Mouse (Mus musculus) adrenal gland, adult 8-10 months (tissue): Measurements from ENCODE around the gene Mob3b. TPM values are rescaled to one million over a fixed set of nuclear protein-coding genes. Genes with fewer than 3 reads are reported as not detected.

ENCODE experiments used
- DNase-seq: peaks from one replicate; pipeline ENCODE4 v3.0.0; 2022
- total RNA-seq, 4 experiments: library from RNA; stranded (reverse); gene quantifications; 2 replicates each; pipeline ENCODE4 v1.2.4; 2022

The Mob3b gene
- 10 to 100 TPM; 28.5 to 53.9 (median 39.7) TPM for total RNA-seq

DNA sequence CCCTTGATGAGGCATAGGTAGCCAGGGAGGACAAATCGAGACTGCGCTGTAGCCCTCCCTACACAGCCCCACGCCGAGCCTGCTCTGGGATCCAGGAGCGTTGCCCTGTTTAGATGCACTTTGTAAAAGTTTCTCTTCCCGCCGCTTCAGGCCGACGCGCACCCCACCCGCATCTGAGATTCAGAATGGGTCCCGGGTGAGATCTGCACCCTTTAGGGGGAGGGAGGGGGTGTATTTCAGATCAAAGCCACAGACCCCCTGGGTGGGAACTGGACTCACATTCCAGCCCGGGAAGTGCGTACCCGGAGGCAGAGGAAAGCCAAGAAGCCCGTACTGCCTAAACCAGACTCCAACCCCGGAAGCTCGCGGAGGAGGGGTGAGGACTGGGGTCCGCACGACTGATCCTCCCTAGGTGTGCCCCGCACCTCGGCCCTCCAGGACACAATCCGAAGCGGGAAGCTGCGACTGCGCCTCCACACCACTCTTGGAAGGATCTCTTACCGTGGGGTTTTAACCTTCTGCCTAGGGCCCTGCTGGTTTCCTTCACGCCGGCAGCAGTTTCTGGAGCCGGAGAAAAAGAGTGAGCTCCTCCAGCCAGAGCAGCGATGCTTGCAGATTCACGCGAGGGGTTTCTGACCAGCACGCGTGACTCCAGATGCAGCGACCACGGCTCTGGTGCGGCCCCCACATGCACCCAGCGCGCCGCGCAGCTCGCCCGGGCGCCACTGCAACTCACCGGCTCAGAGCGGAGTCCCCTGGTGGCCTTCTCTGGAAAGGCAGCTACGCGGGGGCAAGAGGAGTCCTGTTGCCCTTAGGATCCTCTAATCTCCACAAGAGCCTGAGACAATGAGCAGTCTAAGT lies at the start of gene Mob3b:
Mob3b (minus strand) TSS at position 734 of the 861 bp plus-strand sequence.
- DNase-seq = peak; percentile 85

DNA sequence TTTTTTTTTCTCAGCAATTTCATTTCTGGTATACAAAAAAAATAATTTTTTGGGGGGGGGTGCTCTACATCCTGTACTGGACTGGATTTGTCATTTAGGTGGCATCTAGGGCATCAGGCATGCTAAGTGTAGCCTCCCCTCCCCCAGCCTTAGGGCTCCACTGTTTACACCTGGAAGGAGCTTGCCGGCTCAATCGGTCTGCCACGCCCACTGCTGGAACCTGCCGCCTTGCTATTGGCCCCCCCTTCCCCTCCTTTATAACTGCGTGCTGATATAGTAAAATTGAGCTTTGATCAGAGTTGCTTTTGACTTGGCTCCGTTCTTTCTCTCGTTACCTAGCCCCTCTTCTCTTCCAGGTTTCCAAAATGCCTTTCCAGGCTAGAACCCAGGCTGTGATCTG lies 47.4 kb upstream of the Mob3b start:
- DNase-seq = no peak

DNA sequence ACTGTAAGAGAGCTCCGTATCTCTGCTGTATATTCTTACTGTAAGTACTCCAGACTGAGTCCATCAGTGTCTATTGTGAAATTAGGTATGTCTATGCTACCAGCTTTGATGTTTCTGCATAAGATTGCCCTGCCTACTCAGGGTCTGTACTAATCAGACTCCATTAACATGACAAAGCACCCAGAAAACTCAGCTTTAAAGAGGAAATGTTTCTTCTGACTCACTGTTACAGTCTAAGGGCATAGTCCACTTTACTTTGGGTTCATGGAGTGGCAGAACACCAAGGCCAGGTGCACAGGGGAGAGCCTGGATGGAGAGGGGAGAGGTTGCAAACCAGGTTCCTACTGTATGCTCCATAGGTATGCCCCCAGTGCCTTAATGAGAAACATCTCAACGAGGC lies 46.4 kb upstream of the Mob3b start:
- no peak for DNase-seq

- no peak for DNase-seq
Observed at GRCm38 (mm10) chr4:35201700-35202099, 44.4 kb upstream of the Mob3b start.

- no peak for DNase-seq
Observed at GRCm38 (mm10) chr4:35192725-35193124, 35.4 kb upstream of the Mob3b start.

- DNase-seq = no peak
Observed at GRCm38 (mm10) chr4:35189794-35190193, 32.5 kb upstream of the Mob3b start.

DNA sequence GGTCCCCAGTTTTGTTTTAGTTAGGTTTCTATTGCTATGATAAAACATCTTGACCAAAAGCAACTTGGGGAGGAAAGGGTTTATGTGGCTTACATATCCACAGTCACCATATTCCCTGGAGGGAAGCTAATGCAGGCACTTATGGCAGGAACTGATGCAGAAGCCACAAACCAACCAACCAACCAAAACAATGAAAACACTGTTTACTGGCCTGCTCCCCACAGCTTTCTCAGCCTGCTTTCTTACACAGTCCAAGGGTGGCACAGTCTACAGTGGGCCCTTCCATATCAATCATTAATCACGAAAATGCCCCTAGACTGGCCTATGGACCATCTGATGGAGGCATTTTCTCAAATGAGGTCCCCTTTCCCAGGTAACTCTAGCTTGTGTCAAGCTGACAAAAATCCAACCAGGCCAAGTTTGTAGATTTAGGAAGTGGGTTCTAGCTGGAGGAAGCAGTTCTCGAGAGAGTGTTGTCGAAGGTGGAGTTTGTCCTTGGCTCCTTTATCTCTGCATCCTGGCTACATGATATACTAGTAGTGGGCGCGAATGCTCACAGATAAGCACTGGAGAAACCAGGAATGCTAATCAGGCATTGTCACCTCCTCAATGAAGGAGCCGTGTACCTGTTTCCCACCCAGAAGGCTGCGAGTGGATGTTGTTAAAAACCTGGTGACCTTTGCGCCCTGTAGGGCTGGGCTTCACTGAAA lies 30.5 kb upstream of the Mob3b start:
- no peak for DNase-seq

GRCm38 (mm10) chr4:35177926-35178645 lies 20.8 kb upstream of the Mob3b start:
- DNase-seq = no peak

GRCm38 (mm10) chr4:35175566-35175965 lies 18.3 kb upstream of the Mob3b start:
- no peak for DNase-seq

DNA sequence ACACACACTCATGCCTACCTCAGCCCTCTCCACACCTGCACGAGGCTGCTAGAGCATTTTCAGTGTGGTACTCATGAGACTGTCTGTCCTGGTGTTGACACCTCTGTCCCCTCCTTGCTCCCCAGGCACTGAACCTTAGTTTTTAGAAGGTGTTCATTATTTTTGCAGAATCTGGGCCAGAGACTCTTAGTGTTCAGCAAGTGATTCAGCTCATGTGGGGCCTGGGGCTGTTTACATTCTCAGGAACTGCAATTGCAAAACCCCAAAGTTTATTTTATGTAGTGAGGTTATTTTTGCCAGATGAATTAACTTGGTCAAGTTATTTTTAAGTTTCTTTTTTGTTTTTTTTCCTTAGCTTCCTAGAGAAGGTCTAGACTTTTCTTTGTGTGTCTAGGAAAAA lies 16.3 kb upstream of the Mob3b start:
- DNase-seq = no peak

DNA sequence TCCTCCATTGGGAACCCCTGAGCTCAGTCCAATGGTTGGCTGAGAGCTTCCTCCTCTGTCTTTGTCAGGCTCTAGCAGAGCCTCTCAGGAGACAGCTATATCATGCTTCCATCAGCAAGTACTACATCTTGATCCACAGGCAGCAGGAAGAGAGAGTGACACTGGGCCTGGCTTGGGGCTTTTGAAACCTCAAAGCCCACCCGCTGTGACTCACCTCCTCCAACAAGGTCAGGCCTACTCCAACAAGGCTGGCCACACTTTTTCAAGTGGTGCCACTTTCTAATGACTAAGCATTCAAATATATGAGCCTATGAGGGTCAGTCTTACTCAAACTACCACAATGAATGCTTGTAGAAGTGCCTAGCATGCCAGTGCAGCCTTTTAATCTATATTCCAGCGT lies 15.2 kb upstream of the Mob3b start:
- DNase-seq = no peak

DNA sequence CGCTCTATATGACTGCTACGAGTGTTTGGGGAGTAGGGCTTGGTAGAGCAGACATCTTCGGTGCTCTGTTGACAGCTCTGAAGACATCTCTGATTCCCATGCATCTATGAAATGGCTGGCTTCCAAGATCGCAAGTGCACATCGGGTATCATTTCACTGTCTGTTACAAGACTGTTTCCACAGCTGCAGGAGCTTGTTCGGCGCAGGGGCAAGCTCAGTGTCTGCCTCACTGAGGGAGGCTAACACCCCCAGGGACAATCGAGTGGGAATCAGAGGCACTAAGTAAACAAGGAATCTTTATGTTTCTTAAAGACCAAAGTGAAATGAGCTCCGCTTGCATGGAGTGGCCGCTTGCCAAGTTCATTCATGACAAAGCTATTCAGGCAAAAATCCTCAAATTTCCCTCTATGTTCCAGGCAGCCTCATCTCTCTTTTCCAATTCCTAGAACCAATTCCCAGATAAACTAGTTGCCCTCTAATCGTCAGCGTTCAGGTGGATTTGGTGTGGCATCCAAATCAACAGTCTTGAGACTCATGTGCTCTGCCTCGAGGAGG lies 12.4 kb upstream of the Mob3b start:
- DNase-seq = no peak

- no peak for DNase-seq
Observed at GRCm38 (mm10) chr4:35167855-35168254, 10.6 kb upstream of the Mob3b start.

DNA sequence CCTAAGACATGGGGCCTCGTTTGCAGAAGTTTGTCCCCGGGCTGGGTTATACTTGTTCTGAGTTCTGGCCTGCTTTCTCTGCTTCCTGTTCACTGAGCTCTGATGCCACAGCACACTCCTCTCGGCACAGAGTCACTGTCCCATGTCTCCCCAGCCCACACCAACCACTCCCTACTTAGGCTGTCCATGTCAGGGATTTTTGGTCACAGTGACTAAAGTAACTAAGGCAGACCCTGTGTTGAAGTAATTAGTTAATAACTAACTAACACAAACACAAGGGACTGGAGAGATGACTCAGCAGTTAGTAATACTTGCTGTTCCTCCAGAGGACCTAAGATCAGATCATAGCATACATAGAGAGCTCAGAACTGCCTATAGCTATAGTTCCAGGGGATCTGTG lies 8.7 kb upstream of the Mob3b start:
- no peak for DNase-seq

DNA sequence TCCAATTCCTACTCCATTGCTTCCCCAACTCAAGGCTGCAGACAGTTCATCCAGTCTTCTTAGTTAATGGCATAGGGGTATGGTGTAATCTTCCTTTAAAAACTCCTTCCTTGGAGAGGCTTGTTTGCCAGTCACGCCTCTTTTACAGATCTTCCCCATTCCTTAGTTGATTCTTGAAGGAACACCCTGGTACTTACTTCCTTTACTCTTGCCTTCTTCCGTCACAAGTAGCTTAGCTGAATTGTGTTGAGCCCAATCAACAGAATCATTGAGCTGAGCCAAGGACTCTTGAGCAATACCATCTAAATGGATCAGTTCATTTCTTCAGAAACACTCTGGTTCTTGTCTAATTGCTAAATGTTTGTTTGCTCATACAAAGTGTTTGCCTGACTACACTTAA lies 8.0 kb upstream of the Mob3b start:
- DNase-seq = no peak

- DNase-seq = no peak
Observed at GRCm38 (mm10) chr4:35157815-35158214, 531 bp upstream of the Mob3b start.

- peak; percentile 66 for DNase-seq
Observed at GRCm38 (mm10) chr4:35156149-35156611, 1.1 kb downstream of the Mob3b start.

DNA sequence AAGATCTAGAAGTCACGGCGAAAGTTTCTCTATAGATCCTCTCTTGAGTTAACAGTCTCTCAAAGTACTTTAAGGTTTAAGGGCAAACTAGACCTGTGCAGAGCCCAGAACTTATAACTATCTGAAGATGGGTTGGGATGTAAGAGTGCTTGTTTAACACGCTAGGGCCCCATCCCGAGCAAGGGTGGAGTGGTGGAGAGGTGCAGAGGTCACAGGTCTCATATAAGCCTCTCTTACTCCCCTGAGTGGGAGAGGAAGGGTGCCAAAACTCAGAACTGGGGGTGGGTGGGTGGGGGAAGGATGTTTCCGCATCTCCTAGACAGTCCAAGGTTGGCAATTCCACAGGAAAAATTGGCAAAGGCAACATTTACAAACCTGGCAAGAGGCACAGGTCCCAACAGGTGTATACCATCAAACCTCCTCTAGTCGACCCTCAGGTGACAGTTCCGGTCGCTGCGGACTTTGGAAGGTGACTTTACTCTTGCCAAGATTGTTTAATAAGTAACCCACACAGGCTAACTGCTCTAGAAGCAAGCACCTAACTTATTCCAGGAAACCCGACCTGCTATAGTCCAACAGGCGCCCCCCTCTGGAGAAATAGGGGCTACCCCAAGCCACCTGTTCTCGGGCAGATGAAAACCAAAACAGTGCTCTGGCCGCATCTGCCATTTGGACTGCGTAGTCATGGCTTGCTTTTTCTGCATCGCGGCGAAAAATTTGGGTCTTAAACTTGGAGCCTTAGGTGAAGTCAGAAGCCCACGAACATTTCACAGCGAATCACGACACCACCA lies 2.0 kb downstream of the Mob3b start:
- peak; percentile 46 for DNase-seq

GRCm38 (mm10) chr4:35154051-35154450 lies 3.2 kb downstream of the Mob3b start:
- DNase-seq = no peak

GRCm38 (mm10) chr4:35151756-35152155 lies 5.5 kb downstream of the Mob3b start, which contains the start of gene Ifnk:
Gene Ifnk, plus strand, starts transcription at chr4:35152056.
- DNase-seq = no peak

- DNase-seq = no peak
Observed at GRCm38 (mm10) chr4:35150706-35151105, 6.6 kb downstream of the Mob3b start.

- no peak for DNase-seq
Observed at GRCm38 (mm10) chr4:35148326-35148725, 9.0 kb downstream of the Mob3b start.
